Mouse (Mus musculus): Measurements from ENCODE around the gene Galnt9.

DNA sequence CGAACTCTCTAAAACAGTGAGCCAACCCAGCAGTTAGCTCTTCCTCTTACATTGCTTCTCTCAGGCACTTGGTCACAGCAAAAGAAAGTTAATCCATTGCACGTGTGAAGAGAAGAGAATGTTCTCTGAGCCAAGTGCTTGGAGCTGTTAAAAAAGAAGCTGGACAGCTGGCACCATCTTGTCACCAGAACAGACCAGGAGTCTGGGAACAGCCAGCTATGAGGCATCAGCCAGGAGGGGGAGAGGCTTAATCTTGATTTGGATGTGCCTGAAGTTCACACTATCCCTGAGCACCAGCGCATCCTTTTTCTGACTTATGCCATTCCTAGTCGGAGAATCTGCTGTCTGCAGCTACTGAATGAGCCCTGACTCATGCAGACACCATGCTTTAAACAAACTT lies 30.4 kb upstream of the Galnt9 start:
- no peak for TF ChIP-seq CTCF (IDR thresholded peaks at IDR 0.05; ENCODE audit: low read depth)
- no peak for TF ChIP-seq EP300 (IDR thresholded peaks at IDR 0.05; ENCODE audit: low read depth)
